Mouse (Mus musculus) testis, postnatal 10 days (tissue): Measurements from ENCODE around the gene Nbas.
A peak's percentile ranks its signal among the peaks of the same experiment; 100 is the strongest.

ENCODE experiments used
- DNase-seq: peaks from one replicate; pipeline ENCODE4 v3.0.0; 2021; ENCODE audit warnings: low spot score

The Nbas gene

GRCm38 (mm10) chr12:13539171-13539570 is 270.2 kb downstream of the Nbas start:
- no peak for DNase-seq

DNA sequence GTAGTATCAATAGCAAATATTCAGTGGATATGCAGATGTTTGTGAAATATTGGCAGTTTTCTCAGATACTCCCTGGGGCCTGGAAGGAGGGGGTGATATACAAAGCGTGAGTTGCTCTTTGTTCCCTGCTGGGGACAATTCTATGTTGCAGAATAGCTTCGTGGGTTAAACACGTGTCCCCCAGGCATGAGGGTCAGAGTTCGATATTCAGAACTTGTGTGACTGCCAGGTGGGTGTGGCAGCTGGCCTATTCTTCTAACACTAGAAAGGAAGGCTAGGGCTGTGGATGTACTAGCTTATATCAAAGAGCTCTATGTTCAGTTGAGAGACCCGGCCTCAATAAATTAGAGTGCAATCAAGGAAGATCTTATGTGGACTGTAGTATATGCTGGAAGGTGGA is 274.9 kb downstream of the Nbas start:
- DNase-seq: no peak

GRCm38 (mm10) chr12:13563646-13564289 is 294.8 kb downstream of the Nbas start:
- DNase-seq: no peak

DNA sequence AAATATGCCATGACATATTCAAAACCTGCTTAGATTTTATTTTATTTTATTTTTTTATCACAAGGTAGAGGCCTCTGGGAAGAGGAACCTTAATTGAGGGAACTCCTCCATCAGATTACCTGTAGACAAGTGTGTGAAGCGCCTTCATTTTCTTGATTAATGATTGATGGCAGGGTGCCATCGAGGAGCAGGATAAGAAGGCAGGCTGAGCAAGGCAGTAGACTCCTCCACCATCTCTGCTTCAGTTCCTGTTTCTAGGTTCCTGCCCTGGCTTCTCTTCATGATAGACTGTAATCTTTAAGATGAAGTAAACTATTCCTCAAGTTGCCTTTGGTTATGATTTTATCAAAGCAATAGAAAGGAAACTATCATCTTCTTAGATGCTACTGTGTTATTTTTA is 295.4 kb downstream of the Nbas start:
- DNase-seq: no peak

- no peak for DNase-seq
Observed at GRCm38 (mm10) chr12:13566421-13566820, 297.5 kb downstream of the Nbas start.

- no peak for DNase-seq
Observed at GRCm38 (mm10) chr12:13575158-13575557, 306.2 kb downstream of the Nbas start.

DNA sequence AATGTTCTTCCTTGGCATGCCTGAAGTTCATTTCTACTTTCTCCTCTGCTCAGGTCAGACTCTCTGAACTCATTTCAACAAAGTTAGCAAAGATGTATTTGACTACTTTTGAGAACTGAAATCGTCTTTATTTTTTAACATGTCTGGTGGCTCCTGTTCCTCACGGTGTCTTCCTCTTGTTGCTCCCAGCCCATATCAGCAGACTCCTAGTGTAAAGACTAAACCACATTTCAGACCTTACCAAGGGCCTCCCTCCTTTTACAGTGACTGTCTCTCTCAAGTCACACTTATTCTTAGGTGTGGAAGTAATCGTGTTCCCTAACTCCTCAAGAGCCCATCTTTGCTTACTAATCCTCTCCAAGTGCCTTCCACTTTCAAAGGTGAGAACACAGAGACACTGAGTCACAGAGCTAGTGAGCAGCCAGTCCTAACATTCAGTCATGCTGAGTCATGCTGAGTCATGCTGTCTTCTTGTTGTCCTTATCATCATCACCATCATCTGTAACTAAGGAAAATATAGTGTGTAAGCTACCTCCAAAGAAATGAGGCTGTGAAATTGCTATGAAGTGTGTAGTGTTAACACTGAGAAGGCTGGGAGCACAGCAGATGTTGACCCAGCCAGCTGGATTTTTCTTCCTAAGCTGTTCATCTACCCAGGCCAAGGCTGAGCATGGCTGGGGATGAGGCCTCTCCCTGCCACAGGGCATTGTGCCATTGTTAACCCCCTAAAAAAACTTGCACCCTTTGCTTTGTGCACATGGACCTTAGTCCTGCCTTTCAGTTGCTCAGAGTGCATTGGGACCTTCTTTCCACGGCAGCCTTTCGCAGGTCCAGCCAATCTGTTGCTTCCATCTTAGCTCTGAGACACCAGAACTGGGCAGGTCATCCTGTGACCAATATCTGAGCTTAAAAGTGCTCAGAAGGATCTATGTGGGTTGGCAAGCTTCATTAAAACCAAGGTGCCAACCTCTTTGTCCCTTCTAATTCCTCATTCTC is 307.0 kb downstream of the Nbas start:
- DNase-seq: no peak

GRCm38 (mm10) chr12:13576761-13577160 is 307.8 kb downstream of the Nbas start:
- DNase-seq: no peak

- DNase-seq: no peak
Observed at GRCm38 (mm10) chr12:13580796-13581195, 311.9 kb downstream of the Nbas start.

- DNase-seq: no peak
Observed at GRCm38 (mm10) chr12:13583386-13583785, 314.5 kb downstream of the Nbas start.

DNA sequence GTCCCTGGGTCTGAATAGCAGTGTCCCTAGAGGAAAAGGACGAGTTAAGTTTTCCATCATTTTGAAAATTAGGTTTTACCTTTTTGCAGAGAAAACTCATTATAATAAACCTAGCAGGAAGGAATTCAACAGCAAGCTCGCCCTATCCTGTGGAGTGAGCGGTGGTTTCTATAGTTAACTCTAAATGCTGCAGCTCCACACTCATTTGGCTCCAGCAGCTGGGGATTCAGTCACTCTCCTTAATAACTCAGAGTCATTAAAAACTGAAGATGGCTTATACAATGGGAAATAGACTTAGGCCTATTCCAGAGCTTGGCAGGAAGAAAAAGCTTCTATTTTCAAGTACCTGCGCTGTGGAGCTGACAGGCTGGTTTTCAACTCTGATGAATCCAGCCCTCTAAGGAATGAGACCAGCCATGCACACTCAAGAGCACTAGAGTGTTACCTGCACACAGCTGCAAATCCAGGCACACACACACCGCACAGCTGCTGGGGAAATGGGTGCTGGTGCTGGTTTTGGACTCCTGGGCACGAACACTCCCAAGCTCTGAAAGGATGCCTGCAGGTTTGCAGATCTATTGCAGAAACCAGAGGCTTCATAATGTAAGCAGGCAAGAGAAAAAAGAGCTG is 316.7 kb downstream of the Nbas start:
- no peak for DNase-seq

- DNase-seq: peak; percentile 57
Observed at GRCm38 (mm10) chr12:13587675-13588074, 318.7 kb downstream of the Nbas start.

DNA sequence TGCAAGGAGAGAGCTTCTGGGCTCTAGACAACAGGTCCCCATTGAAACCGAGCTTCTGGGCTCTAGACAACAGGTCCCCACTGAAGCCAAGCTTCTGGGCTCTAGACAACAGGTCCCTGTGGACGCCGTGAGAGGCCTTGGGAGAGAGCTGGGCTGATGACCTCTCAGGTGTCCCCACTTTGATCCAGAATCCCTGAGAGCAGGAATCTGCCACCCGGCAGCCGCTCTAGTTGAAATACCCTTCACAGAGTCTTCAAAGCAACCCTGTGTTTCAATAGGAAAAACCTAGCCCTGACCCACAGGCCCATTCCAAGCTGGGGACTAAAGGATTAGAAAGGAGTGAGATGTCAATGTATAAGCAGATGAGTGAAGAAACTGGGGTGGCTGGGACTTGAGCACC is 320.1 kb downstream of the Nbas start:
- no peak for DNase-seq

DNA sequence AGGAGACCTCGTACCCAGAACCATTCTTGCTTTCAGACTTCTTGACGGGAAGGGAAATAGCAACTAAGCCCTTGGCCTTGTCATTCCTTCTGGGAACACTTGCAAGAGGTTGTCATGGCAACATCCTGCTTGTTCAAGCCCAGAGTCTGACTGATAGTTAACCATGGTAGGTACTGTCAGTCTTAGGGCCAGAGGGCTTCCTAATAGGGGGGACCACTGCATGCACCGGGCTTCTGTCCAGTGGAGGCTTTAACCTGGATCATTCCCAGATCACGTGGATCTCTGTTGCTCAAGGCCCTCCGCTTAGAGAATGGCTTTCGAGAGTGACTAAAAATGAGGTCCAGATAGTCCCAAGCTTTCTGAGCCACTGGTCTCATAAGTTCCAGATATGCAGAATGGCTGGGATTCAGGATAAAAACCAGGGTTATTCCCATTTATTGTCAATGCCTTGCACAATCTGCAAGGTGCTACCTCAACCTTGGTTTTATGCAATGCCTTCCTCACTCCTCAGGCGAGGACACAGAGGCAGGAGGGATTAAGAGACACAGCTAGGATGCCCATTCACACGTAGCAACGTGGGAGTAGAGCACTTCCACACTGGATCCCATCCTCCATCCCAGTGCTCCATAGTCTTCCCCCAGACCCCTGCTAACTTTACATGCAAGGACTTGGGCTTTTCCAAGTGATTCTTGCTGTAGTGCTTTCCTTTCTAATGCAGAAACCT is 326.0 kb downstream of the Nbas start:
- DNase-seq: no peak

DNA sequence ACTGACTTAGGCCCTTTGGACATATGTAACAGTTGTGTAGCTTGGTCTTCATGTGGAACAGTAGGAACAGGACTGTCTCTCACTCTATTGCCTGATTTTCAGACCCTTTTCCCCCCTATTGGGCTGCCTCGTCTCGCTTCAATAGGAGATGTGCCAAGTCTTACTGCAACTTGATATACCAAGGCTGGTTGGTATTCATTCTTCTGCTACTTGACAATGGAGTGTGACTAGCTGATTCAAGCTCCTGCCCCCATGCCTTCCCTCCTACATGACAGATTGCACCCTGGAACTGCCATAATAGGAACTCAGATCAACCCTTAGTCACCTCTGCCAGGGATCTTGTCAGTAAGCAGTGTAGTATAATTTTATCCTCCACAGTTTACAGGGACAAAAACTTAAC is 328.1 kb downstream of the Nbas start:
- no peak for DNase-seq

GRCm38 (mm10) chr12:13598545-13598944 is 329.6 kb downstream of the Nbas start:
- no peak for DNase-seq

GRCm38 (mm10) chr12:13602414-13602813 is 333.5 kb downstream of the Nbas start:
- DNase-seq: no peak

DNA sequence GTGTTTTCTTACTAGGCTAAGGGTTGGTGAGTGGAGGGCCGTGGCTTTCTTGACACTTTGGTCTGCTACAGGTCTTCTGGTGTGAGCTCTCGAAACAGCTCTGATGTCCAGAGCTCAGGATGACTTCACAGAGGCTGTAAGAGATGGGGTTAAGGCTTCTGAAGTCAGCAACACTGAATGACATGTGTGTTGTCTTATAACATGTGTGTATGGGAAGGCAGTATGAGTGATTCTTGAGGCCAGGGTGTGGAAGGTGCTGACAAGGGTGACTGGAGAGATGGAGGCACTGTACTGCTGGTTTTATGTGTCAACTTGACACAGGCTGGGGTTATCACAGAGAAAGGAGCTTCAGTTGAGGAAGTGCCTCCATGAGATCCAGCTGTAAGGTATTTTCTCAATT is 338.1 kb downstream of the Nbas start:
- no peak for DNase-seq

- DNase-seq: no peak
Observed at GRCm38 (mm10) chr12:13609027-13609426, 340.1 kb downstream of the Nbas start.

DNA sequence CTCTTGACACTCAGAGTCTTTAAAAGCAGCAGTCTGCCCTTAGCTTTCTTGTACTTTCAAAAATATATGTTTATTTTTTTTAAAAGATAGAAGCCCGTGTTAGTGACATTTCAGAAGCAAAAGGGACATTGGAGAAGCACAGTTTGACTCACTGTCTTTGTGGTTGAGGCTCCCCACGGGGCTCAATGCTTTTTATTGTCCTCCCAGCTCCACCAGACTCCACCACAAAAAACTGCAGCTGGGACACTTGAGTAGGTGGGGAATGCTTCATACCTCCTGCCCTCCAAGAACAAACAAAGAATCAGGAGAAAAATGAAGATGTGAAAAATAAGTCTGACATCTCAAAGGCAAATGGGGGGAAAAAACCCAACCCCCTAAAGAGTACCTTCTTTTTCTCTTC is 344.1 kb downstream of the Nbas start:
- no peak for DNase-seq

DNA sequence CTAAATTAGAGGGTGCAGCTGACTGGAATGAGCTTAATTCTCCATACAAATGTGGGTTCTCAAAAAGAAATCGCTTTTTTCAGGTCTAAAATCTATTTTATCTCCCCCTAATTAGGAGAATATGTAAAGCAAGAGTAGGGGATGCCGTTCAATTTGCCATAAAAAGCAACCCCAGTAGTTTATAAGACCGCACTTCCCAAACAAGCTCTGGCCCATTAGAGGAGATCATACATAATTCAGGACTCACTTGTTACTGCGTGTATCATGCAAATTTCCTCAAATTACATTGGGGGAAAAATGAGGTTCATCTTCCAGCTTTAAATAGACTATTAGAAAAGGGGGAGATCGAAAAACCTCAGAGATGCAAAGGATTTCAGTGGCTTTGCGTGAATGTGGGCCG is 346.7 kb downstream of the Nbas start:
- no peak for DNase-seq

- no peak for DNase-seq
Observed at GRCm38 (mm10) chr12:13622150-13622822, 353.4 kb downstream of the Nbas start.
